Mouse (Mus musculus): ENCODE data around the gene Lbhd1. TPM values are rescaled to one million over a fixed set of nuclear protein-coding genes. Genes with fewer than 3 reads are reported as not detected.

Gene Lbhd1
- polyA plus RNA-seq (2014; fragmentation: Illumina TruSeq; extraction: RNeasy Lipid Tissue Mini Kit (QIAGEN cat#74804); ENCODE audit: low read depth, low replicate concordance), result 0.76 TPM

DNA sequence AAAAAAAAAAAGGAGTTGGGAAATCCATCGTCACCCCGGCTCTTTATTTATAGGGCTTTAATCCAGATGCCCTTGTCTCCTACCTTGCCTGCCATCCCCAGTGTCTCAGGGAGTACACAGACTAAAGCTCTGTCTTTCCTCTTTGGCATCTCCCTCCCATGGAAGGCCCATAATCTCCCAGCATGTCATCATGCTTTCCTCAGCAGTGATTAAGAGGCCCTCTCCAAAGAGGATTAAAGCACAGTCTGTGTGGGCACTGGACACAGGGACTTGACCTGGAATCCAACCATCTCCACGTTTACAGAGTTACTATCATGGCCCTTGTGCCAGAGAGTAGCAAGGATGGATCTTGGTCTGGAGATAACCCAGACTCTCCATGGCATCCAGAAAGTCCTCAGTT lies at the start of gene Lbhd1, which contains the start of gene Gm49403:
Gene Lbhd1 (plus strand): TSS at position 117 of the 400 bp plus-strand sequence.
Gene Gm49403 (plus strand): TSS at position 315 of the 400 bp plus-strand sequence.

DNA sequence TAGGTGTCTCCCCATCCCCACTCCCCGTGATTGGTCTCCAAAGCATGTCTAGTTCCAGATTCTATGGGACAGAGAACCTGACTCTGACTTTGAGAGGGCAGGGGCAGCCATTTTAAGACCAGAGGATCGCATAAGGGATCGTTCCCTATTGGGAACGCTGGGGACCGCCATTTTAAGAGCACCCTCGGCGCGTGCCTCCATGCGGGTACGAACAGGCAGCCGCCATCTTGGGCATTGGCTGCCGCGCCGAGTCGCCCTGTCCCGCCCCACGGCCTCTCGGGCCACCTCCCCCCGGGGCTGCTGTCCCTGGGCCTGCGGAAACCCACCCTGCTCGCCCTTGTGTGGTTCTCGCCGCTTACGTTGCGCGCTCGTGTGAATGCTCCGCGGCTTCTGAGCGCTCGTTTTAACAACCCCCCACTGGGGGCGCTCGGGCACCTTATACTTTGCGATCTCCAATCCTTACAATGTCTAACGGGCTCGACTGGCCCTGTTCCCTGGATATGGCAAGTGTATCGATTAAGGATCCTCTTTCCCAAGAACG lies 46.2 kb upstream of the Lbhd1 start, which contains the start of gene Bscl2:
Gene Bscl2 (plus strand): TSS at position 217 of the 541 bp plus-strand sequence.

DNA sequence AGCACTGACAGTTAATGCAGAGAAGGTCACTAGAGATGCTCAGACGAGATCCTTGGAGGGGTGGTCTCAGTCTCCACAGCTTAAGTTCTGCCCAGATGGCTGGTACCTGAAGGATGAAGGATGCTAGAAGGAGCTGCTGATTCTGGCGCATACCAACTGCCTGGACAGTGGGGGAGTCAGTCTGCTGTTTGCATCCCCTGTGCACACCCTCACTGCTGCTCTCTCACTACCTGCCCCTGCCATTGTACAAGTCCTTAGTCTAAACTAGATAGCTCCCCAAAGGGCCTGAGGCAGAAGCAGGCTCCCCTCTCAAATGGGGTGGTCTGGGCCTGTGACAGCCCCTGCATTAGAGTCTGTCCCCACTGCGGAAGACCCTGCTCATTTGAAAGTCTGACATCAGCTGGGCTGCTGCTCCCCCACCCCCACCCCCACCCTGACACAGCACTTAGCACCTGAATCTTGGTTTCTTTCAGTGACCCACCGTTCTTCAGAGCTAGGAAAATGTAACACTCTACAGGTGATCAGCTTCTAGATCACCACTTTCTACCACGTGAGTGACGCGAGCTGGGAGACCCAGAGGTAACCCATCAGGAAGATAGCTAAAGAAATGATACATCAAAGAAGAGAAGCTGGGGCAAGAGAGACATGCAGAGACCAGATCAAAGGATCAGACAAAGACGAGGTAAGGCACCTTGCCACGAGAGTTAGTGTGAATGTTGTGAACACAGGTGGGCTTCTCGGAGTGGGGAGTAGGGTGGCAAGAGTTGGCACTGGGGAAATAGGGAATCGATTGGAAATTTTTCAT lies 44.2 kb upstream of the Lbhd1 start, which contains the start of gene Gng3:
Gene Gng3 (minus strand): TSS at position 92 of the 805 bp plus-strand sequence.

DNA sequence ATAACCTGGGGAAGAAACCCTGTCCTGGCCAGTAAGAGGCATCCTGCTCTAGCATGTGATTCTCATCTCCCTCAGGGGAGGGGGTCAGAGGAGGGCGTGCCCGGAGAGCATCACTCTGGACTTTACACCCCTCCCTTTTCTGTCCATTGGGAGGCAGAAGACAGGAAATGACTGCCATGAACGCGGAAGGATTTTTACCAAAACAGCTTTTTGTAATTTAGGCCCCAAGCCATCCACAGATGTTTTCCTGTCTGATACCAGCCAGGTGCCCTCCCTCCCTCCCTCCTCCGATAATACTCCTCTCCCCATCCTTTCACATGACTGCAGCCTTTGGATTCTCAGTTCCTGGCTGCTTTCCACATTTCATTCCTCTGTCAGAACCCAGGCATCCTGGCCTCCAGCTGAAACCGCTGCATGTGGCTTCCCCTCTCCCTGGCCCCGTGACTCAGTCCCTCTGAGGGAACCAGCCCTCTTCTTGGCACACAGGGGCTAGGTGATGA lies 33.1 kb upstream of the Lbhd1 start, which contains the start of gene Lrrn4cl:
Gene Lrrn4cl (plus strand): TSS at position 367 of the 500 bp plus-strand sequence.

DNA sequence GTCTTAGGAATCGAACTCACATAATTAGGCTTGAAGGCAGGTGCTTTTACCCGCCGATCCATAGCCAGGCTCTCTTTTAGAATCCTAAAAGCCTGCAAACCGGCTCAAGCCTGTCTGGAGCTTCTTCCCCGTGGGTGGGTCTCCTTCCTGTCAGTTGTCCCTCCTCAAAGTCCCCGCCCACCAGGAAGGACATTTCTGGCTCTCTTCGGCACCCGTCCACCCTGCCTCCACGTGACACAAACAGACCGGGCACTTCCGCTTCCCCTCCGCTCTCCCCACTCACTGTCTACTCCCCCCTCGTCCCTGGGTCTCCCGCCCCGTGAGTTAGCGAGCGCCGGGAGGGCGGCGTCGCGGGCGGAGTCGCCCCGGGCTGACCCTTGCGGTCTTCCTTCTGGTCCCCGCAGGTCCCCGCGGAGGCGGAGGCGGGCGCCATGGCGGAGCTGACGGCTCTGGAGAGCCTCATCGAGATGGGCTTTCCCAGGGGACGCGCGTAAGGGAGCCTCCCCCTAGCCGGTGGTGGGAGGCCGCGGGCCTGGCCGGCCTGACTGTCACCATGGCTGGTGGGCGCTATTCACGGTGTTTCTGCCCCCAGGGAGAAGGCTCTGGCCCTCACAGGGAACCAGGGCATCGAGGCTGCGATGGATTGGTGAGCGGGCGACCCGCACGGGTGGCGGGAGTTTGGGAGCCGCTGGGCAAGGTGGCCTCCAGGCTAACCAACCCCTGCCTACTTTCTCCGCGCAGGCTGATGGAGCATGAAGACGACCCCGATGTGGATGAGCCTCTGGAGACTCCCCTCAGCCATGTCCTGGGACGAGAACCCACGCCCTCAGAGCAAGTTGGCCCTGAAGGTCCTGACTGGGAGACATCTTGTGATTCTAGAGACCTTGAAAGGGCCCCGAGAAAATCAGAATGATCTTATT lies 12.0 kb upstream of the Lbhd1 start, which contains the start of gene Ubxn1:
Gene Ubxn1 (plus strand): TSS at position 230 of the 920 bp plus-strand sequence.

DNA sequence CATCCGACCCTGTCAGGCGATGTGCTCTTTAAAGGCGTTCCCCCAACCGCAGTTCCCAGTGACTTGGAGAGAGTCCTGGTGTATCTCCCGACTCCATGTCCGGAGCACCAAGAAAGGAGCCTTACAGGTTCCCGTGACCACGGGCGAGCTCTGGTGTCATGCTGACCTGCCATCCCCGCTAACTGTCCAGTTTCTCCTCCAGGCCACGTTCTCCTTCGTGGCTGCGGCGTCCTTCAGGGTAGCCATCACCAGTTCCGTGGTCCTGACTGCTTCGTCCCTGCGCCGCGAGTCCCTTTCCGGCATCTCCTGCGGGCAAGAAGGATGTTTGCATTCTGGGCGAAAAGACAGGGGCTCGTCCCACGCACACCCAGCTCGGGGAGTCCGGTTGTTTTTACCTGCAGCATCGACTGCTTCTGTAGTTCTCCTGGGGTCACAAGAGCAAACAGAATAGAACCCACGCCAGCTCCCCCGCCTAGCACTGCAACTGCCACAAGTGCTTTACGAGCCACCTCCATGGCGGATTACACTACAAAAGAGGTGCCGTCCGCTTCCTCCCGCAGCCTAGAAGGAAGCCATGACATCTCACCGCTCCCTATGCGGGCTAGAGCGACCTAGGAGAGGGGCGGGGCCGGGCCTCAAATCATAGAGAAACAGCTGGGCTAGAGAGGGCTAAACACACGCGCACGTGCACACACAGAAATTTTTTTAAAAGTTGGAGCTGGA lies 3.1 kb upstream of the Lbhd1 start, which contains the start of gene Uqcc3:
Gene Uqcc3 (minus strand): TSS at position 613 of the 723 bp plus-strand sequence.

DNA sequence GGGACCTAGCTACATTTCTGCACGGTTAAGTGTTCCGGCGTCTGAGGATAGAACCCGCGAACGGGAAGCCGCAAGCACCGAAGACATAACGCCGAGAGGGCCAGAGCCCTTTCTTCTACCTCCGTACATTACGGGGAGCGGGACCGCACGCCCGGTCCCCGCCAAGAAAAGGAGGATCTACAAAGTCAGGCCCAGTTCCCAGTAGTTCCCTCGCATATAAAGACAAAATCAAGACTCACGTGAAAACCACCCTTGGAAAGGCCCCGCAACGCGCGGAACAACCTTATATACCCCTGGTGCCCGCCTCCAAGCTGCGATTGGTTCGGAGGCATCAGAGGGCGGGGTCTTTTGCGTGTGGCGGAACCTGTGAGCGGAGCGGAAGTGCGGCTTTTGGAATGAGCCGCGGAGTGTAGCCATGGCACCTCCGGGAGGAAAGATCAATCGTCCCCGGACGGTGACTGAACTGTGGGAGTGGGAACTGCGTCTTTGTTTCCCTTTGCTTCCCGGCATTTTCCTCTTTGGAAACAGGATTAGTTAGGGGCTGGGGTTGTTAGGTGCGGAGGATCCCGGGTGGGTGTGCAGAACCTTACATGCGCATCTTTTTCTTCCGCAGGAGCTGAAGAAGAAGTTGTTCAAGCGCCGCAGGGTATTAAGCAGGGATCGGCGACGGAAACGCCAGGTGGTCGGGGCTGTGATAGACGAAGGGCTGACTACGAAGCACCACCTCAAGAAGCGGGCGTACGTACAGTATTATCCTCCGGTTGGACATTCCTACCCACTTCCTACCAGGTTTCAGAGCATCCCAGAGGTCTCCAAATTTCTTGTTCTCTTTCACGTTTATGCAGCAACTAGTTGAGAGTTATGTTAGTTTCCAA lies 5.2 kb downstream of the Lbhd1 start, which contains the start of the genes 1810009A15Rik and Gm49416:
Gene 1810009A15Rik (plus strand): TSS at position 343 of the 875 bp plus-strand sequence.
Gene Gm49416 (plus strand): TSS at position 416 of the 875 bp plus-strand sequence.

DNA sequence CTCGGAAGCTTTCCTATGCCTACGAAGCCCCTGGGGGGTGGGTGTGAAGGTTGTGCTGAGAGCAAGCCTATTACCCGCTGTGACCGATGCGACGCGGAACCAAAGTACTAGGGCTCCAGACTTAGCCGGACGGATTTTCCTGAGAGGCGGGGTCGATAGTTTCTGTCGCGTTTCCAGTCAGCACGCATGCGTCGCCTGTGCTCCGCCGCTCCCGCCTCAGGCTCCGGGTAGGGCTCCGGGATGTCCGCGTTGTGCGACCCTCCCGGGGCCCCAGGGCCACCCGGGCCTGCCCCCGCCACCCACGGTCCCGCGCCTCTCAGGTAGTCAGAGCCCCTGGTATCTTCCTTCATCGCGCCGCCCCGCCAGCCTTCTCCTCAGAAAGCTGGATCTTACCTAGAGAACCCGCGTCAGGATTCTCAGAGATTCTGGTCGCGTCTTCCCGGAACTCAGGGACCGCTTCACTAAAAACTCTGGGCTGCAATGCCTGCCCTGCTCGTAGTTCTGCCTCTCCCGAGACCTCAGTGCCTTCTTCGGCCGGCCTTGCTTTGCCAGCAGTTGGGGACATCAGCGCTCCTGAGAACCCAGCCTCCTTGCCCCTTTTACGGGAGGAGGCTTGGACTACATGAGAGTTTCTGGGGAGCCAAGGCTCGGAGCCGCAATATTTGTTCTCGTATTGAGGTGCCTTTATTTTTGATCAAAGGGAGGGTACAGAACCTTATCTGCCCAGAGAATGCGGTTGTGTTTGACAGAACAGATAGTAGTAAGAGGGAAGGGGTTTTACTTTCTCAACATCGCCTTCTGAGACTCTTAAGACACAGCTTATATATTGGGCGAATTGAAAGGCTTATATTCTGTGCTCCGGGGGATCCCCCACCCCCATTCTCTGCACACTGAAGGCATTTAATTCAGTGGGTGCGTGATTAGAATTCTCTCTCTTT lies 9.6 kb downstream of the Lbhd1 start, which contains the start of gene Ints5:
Gene Ints5 (plus strand): TSS at position 177 of the 938 bp plus-strand sequence.

DNA sequence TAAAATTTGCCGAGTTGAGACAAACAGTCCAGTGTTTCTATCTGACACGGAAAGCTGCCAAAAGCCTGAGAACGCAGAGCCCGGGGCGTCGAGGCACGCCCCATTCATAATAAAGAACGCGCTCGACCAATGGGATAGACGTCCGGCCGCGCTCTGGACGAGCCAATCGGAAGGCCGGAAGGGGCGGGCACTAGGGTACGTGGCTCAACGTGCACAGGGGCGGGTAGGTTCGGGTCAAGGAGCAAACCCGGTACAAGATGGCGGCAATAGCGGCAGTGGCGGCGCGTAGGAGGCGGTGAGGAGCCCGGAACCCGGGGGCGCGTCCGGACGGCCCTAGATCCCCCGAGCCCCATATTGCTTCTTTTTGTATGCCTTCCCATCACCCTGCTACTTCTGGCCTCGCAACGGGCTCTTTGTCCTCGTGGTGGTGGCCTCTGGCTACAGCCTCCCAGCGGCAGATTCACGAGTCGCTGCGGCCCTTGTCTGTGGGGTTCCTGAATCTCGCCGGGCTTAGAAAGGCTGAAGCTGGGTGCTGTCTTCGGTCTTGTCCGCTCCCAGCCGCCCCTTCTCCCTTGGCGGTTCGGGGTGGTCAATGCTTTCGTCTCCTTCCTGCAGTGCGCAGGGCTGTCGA lies 14.4 kb downstream of the Lbhd1 start, which contains the start of gene Ganab:
Gene Ganab (plus strand): TSS at position 207 of the 631 bp plus-strand sequence.

DNA sequence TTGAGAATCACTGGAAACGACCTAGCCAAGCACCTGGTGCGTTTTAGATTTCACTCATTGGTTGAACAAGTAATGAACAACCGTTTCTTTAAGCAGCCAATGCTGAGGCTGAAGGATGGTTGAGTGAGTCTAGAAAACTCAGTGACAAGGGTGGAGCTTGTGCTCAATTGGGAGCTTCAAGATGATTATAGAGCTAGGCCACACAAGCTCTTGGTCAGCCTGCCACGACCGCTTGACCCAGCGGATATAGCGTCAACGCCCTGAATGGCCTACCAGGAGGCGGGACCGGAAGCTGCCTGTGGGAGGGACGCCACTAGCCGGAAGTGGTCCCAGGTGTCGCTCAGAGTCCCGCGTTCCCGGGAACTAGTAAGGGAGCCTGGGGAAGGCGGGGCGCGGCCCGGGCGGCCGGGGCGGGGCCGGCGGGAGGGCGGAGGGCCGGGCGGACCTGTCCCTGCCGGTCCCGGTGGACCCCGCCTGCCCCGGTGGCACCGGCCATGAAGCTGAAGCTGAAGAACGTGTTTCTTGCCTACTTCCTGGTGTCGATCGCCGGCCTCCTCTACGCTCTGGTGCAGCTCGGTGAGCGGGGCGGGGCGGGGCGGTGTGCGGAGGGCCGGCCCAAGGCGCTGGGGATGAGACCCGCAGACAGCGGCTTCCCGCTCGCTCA lies 36.7 kb downstream of the Lbhd1 start, which contains the start of gene B3gat3:
Gene B3gat3 (plus strand): TSS at position 302 of the 664 bp plus-strand sequence.

DNA sequence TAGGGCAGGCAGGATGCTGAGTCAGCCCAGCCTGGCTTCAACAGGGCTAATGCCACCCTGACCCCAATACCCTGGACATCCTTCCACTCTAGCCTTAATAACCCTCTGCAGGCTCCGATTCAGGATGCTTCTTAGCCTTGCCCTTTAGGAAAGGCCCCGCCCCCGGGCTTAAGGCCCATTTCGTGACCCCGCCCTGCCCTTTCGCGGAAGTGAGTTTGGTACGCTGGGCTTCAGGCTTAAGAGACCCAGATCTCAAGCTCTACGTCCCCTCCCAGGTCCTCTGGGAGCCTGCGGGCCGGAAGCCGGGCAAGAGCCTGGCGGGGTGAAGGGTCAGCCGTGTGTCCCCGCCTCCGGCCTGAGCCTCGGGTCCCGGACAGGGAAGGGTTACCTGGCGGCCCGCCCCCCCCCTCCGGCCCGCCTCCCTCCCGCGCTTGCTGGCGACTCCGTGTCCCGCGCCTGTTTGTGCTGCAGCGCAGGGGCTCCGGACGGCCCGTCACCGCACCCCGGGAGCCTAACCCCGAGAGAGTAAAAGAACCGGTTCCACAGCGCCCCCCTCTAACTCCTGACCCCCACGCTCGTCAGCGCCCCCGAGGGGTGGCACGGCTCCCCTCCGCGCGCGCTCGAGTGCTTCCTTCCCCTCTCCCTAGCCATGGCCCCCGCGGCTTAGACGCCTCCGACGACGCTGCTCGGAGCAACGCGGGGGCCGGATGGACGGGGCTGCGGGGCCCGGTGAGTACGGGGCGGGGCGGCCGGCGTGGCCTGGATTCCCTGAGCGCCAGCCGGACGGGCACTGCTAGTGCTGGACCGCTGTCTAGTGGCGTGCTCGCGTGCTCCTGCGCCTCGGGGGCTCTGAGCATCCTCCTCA lies 45.9 kb downstream of the Lbhd1 start, which contains the start of the genes Rom1 and Eml3:
Gene Rom1 (minus strand): TSS at position 133 of the 865 bp plus-strand sequence.
Gene Eml3 (plus strand): TSS at position 329 of the 865 bp plus-strand sequence.

DNA sequence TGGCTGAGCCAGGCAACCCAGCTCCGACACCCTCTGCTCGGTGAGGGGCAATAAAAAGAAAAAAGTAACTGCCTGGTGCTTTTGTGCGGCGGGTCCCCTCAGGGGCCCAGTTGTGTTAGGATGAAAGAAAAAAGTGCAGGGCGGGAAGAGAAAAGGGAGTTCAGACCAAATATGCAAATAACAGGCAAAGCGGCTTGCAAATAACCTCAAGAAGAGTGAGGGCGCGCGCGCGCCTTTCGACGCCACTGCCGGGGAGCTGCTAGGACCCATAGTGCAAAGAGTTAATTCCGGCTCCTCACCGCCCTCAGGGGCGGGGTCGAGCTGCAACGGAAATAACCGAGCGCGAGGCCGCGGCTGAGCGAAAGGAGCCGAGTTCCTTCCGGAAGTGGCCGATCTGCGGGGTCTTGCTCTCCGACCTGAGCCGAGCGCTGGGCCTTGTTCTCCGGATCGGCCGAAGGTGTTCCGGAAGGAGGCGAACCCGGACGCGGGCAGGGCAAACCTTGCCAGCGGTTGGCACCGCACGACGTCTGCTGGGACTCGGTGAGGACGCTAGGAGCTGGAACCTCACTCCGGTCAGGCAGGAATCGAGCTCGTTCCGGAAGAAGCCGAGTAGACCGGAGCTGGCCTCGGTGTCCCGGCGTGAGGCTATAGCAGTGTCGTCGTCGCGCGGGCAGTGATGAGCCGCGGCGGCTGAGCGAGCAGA lies 58.1 kb downstream of the Lbhd1 start, which contains the start of gene Mta2:
Gene Mta2 (plus strand): TSS at position 361 of the 703 bp plus-strand sequence.

